Mouse (Mus musculus): ENCODE results near the gene Fam185a.

GRCm38 (mm10) chr5:21527488-21527911 is 102.7 kb downstream of the Fam185a start:
- no peak for TF ChIP-seq GATA1 (IDR thresholded peaks at IDR 0.05; ENCODE audit: low read length)
- no peak for TF ChIP-seq TAL1 (IDR thresholded peaks at IDR 0.05; ENCODE audit: low read length)

Data from erythroblast, embryonic 14.5 days (primary cell).